Mouse (Mus musculus) spleen, adult 2 months (tissue): ENCODE data around the gene Wsb1.

Experiments used
- CTCF ChIP-seq: fragments of 200-500 bp; IDR thresholded peaks from 2 replicates; pipeline ENCODE4 v1.5.1; 2011; ENCODE audit warnings: mild to moderate bottlenecking, inconsistent platforms; ENCODE audit not compliant: insufficient read depth, insufficient read length, insufficient replicate concordance; ENCODE audit errors: extremely low read depth
- POLR2A ChIP-seq: fragments of 200-500 bp; IDR thresholded peaks from 2 replicates; pipeline ENCODE4 v1.6.1; 2011; ENCODE audit warnings: low read depth, low read length, inconsistent platforms

DNA sequence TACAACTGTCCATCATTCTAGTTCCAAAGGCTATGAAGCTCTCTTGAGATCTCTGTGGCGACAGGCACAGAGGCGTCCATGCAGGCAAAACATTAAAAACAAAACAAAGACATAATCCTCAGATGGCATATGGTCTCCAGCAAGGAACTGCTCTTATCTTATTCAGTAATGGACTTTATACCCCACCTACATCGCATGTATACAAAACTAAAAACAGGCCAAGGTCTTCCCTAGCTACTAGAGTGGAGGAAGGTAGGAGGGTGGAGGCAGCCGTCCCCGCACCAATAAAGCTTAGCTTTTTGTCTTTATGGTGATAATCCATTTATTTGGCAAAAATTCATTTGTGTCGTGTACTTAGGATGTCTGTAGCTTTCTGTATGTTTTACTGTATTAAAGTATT, 48.6 kb upstream of the Wsb1 start:
- TF ChIP-seq POLR2A (no peak), CTCF (no peak)
